In the genomic region with DNA sequence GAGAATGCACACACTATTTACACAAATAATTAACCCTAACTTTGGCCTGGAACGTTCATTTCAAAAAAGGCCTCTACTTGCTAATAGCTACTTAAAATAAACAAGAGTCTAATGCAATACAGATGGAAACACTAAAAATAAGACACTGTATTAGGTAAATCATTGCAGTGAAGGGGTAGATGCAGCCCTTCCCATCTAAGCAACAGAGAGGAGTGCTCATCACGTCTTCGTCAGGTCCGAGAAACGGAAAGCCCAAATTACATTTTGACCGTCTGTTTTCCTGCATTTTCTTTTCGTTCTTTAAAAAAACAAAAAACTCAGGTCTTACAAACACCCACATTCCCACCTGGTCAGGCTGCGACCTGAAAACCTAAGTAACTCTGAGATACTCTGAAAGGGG, we compare ENCODE assay signal across 8 mouse cellular contexts. TPM values are rescaled to one million over a fixed set of nuclear protein-coding genes. Genes with fewer than 3 reads are reported as not detected.
DNase-seq lines count a peak whose midpoint lies in the region; ATAC-seq and TF ChIP-seq lines count a peak whose summit lies in the region.

No protein-coding gene starts in this region.

- peaks cover 4% of the 10 kb centered on the region; the same call in 1 of the 2 replicates for H3K27me3 ChIP-seq in embryonic facial prominence, embryonic 11.5 days (ENCODE audit: control insufficient read depth, insufficient read depth, low read length)
- H3K27me3 ChIP-seq in intestine, embryonic 14.5 days (replicated peaks; ENCODE audit: control insufficient read depth, insufficient read depth, low read length) = 0 out of 2 replicates have a peak, but pooled peaks cover 5% of the 10 kb centered on the region
- H3K27me3 ChIP-seq in neural tube, embryonic 12.5 days (replicated peaks) = peaks cover 11% of the 10 kb centered on the region

- no peak for DNase-seq in left cerebral cortex, adult 2 months (ENCODE audit: extremely low spot score in 1 of 2, low spot score in 2 of 2)
- DNase-seq in left cerebral cortex, postnatal 25 days (ENCODE audit: low spot score in 2 of 2) = no peak
- peak; percentile 1 for DNase-seq in embryonic facial prominence, embryonic 11.5 days (ENCODE audit: low spot score)
- no peak for DNase-seq in intestine, embryonic 14.5 days (ENCODE audit: low spot score)
- no peak for DNase-seq in right cerebral cortex, adult 2 months (ENCODE audit: low spot score in 2 of 2)
- DNase-seq in left cerebral cortex, postnatal 10 days (ENCODE audit: extremely low spot score in 1 of 2, low spot score in 2 of 2) = no peak
- no peak for DNase-seq in gastrocnemius, postnatal 10 days

- WGBS in embryonic facial prominence, embryonic 11.5 days = 13% methylated on average over 8 of the region's 8 CpGs
- 13% methylated on average over 8 of the region's 8 CpGs for WGBS in intestine, embryonic 14.5 days
- WGBS in neural tube, embryonic 12.5 days = 19% methylated on average over 8 of the region's 8 CpGs

- peak overlapping the region; percentile 65 for H3K9ac ChIP-seq in embryonic facial prominence, embryonic 11.5 days (replicated peaks; ENCODE audit: low read length)
- no peak overlapping the region for H3K9ac ChIP-seq in intestine, embryonic 14.5 days (ENCODE audit: low read length)
- H3K9ac ChIP-seq in neural tube, embryonic 12.5 days = peak overlapping the region; percentile 64

- no peak for TF ChIP-seq CTCF in left cerebral cortex, adult 2 months (IDR thresholded peaks at IDR 0.05)

- H3K9me3 ChIP-seq in embryonic facial prominence, embryonic 11.5 days (replicated peaks; ENCODE audit: control insufficient read depth, low read length) = no peaks in the 10 kb centered on the region
- H3K9me3 ChIP-seq in intestine, embryonic 14.5 days (ENCODE audit: control insufficient read depth, low read length) = no peaks in the 10 kb centered on the region
- H3K9me3 ChIP-seq in neural tube, embryonic 12.5 days = no peaks in the 10 kb centered on the region

- peak overlapping the region; percentile 100 for H3K4me3 ChIP-seq in left cerebral cortex, adult 2 months
- H3K4me3 ChIP-seq in embryonic facial prominence, embryonic 11.5 days (ENCODE audit: low read depth, low read length) = peak overlapping the region; percentile 67
- peak overlapping the region; percentile 55 for H3K4me3 ChIP-seq in intestine, embryonic 14.5 days (ENCODE audit: low read depth, low read length)
- H3K4me3 ChIP-seq in neural tube, embryonic 12.5 days = peak overlapping the region; percentile 74

- intact Hi-C loops in left cerebral cortex, adult 2 months (cut with DNase I) = loop anchor here (10.0 kb wide), 1 partner anchor 415 kb away; no protein-coding TSS in a partner anchor
- intact Hi-C loops in left cerebral cortex, postnatal 25 days (cut with DNase I) = loop anchor here (5.0 kb wide), 1 partner anchor 747 kb away; no protein-coding TSS in a partner anchor
- intact Hi-C loops in left cerebral cortex, postnatal 10 days (cut with DNase I) = no loop called here

- H3K4me1 ChIP-seq in embryonic facial prominence, embryonic 11.5 days (ENCODE audit: control insufficient read depth, insufficient read depth, low read length) = no peaks in the 10 kb centered on the region
- peaks cover 9% of the 10 kb centered on the region; the same call in 1 of the 2 replicates for H3K4me1 ChIP-seq in intestine, embryonic 14.5 days (replicated peaks; ENCODE audit: control insufficient read depth, insufficient read depth, low read length)
- no peaks in the 10 kb centered on the region; the same call in 1 of the 2 replicates for H3K4me1 ChIP-seq in neural tube, embryonic 12.5 days

- ATAC-seq in embryonic facial prominence, embryonic 11.5 days (replicated peaks; ENCODE audit: insufficient number of reproducible peaks, low FRiP score, low TSS enrichment, low read depth) = no peak
- no peak for ATAC-seq in intestine, embryonic 14.5 days (replicated peaks; ENCODE audit: low FRiP score, low TSS enrichment, low read depth)
- no peak for ATAC-seq in neural tube, embryonic 12.5 days (ENCODE audit: low FRiP score, low read depth)

- peak overlapping the region; percentile 97 for H3K4me2 ChIP-seq in embryonic facial prominence, embryonic 11.5 days (ENCODE audit: low read depth, low read length)
- peak overlapping the region; percentile 80 for H3K4me2 ChIP-seq in intestine, embryonic 14.5 days (ENCODE audit: low read length)
- H3K4me2 ChIP-seq in neural tube, embryonic 12.5 days (replicated peaks) = peak overlapping the region; percentile 99

- no peaks in the 10 kb centered on the region for H3K36me3 ChIP-seq in embryonic facial prominence, embryonic 11.5 days (replicated peaks; ENCODE audit: control insufficient read depth, insufficient read depth, low read depth, low read length)
- no peaks in the 10 kb centered on the region for H3K36me3 ChIP-seq in intestine, embryonic 14.5 days (ENCODE audit: control insufficient read depth, insufficient read depth, low read length)
- no peaks in the 10 kb centered on the region for H3K36me3 ChIP-seq in neural tube, embryonic 12.5 days

- peak overlapping the region; percentile 95; the same call in 1 of the 2 replicates for H3K27ac ChIP-seq in left cerebral cortex, adult 2 months
- H3K27ac ChIP-seq in embryonic facial prominence, embryonic 11.5 days (replicated peaks; ENCODE audit: low read depth, low read length) = no peak overlapping the region
- no peak overlapping the region for H3K27ac ChIP-seq in intestine, embryonic 14.5 days (ENCODE audit: low read depth)
- no peak overlapping the region for H3K27ac ChIP-seq in neural tube, embryonic 12.5 days

RNA-seq across cellular contexts. Expression of a gene that starts 0.9 kb away (rescaled TPM):
- total RNA-seq in left cerebral cortex, adult 2 months (2021) = 10 to 100 TPM; 83.8 to 86.7 TPM
- 10 to 100 TPM; 72.3 to 80.2 TPM for total RNA-seq in left cerebral cortex, postnatal 25 days (2021)
- 7.4 and 8.2 TPM in 2 replicates for polyA plus RNA-seq in embryonic facial prominence, embryonic 11.5 days (2014; fragmentation: Nextera tagmentation; extraction: Ambion mirVana)
- polyA plus RNA-seq in intestine, embryonic 14.5 days (2014; fragmentation: Nextera tagmentation; extraction: Ambion mirVana) = 16.3 and 18.0 TPM in 2 replicates
- polyA plus RNA-seq in neural tube, embryonic 12.5 days (2016; fragmentation: Nextera tagmentation; extraction: Ambion mirVana) = 7.7 and 8.9 TPM in 2 replicates
- 10 to 100 TPM; 44.7 to 45.8 TPM for total RNA-seq in left cerebral cortex, postnatal 10 days (2021)
- 10 to 100 TPM; 15.1 to 15.4 TPM for total RNA-seq in gastrocnemius, postnatal 10 days (2021)
